In genomic region chr19:4588430-4588829, GRCm38 (mm10) we compare ENCODE assay signal across 19 mouse cellular contexts. TPM values are rescaled to one million over a fixed set of nuclear protein-coding genes. Genes with fewer than 3 reads are reported as not detected.
DNase-seq lines count a peak whose midpoint lies in the region; TF ChIP-seq lines count a peak whose summit lies in the region.
"Had no signal": no experiment of that assay in that cellular context is flagged by ENCODE, and none has a peak within 500 bp of the region (broad histone marks: within the 10 kb centered on the region; RNA-seq: fewer than 3 reads in every experiment).

No protein-coding gene starts in this region.

- peak overlapping the region; percentile 97 for H3K27ac ChIP-seq in liver, adult 2 months (replicated peaks; ENCODE audit: insufficient read depth, low read depth, low read length)
- H3K27ac ChIP-seq in brown adipose tissue, adult 24 weeks (replicated peaks; ENCODE audit: low read depth, low read length): peak overlapping the region; percentile 75
- H3K27ac ChIP-seq: embryonic facial prominence, embryonic 12.5 days; embryonic facial prominence, embryonic 15.5 days; gastrocnemius, adult 2 months; hindbrain, embryonic 12.5 days; hindbrain, embryonic 15.5 days had no signal

- H3K4me1 ChIP-seq in liver, adult 2 months (ENCODE audit: control insufficient read depth, insufficient read depth, low read length): peaks cover 58% of the 10 kb centered on the region
- no peaks in the 10 kb centered on the region for H3K4me1 ChIP-seq in brown adipose tissue, adult 24 weeks (ENCODE audit: control insufficient read depth, insufficient read depth, insufficient read length, low read length)
- H3K4me1 ChIP-seq: embryonic facial prominence, embryonic 12.5 days; embryonic facial prominence, embryonic 15.5 days; hindbrain, embryonic 12.5 days; hindbrain, embryonic 15.5 days had no signal

- peaks cover 16% of the 10 kb centered on the region for H3K79me2 ChIP-seq in liver, adult 2 months (ENCODE audit: control insufficient read depth, insufficient read depth, low read length)

- TF ChIP-seq CTCF in liver, adult 2 months (IDR thresholded peaks at IDR 0.05; ENCODE audit: low read depth, low read length): no peak

- DNase-seq in adrenal gland, postnatal 10 days: peak; percentile 20
- DNase-seq in adrenal gland, postnatal 4 days (ENCODE audit: low spot score in 2 of 2): no peak
- peak; percentile 26 to 34 for DNase-seq in kidney, adult 8-10 months
- no peak for DNase-seq in kidney, postnatal 4 days
- peak; percentile 100 for DNase-seq in liver, adult 2 months (ENCODE audit: extremely low read depth, low read depth, low spot score)
- no peak for DNase-seq in liver
- no peak for DNase-seq in ovary, postnatal 14 days (ENCODE audit: low spot score)
- DNase-seq: adrenal gland, postnatal 25 days; cerebellum, adult 11 months; cerebellum, adult 9-11 months; forebrain, postnatal 0 days; gastrocnemius, postnatal 14 days; heart, adult 11 months had no signal

- H3K4me3 ChIP-seq in liver, adult 2 months (ENCODE audit: insufficient read depth, low read depth, low read length): no peak overlapping the region
- H3K4me3 ChIP-seq in brown adipose tissue, adult 24 weeks (ENCODE audit: insufficient read depth, low read depth, low read length): no peak overlapping the region
- H3K4me3 ChIP-seq: embryonic facial prominence, embryonic 12.5 days; embryonic facial prominence, embryonic 15.5 days; gastrocnemius, adult 2 months; hindbrain, embryonic 12.5 days; hindbrain, embryonic 15.5 days had no signal

- TF ChIP-seq POLR2A in liver, adult 2 months (IDR thresholded peaks at IDR 0.05; ENCODE audit: extremely low read depth, insufficient read depth, low read length): no peak

- WGBS in liver, adult 2 months: 20% methylated on average over 3 of the region's 3 CpGs

- peak overlapping the region; percentile 41 for H3K9ac ChIP-seq in liver, adult 2 months (ENCODE audit: low read depth, low read length)
- H3K9ac ChIP-seq: embryonic facial prominence, embryonic 12.5 days; embryonic facial prominence, embryonic 15.5 days; forebrain, postnatal 0 days; hindbrain, embryonic 12.5 days; hindbrain, embryonic 15.5 days had no signal

- no peaks in the 10 kb centered on the region for H3K27me3 ChIP-seq in liver, adult 2 months (ENCODE audit: control insufficient read depth, insufficient read depth, low read length)
- H3K27me3 ChIP-seq: embryonic facial prominence, embryonic 12.5 days; embryonic facial prominence, embryonic 15.5 days; hindbrain, embryonic 12.5 days; hindbrain, embryonic 15.5 days had no signal

- no peaks in the 10 kb centered on the region for H3K36me3 ChIP-seq in liver, adult 2 months (ENCODE audit: control insufficient read depth, insufficient read depth, low read length)
- H3K36me3 ChIP-seq: embryonic facial prominence, embryonic 12.5 days; embryonic facial prominence, embryonic 15.5 days; hindbrain, embryonic 12.5 days; hindbrain, embryonic 15.5 days had no signal

RNA-seq across cellular contexts. Expression of gene Lrfn4, which starts 27.0 kb away (rescaled TPM):
- 10 to 100 TPM in 1 of 2 experiments, 1 to 10 TPM in 1; 7.3 to 10.2 TPM for total RNA-seq in adrenal gland, postnatal 10 days (2021)
- total RNA-seq in adrenal gland, postnatal 4 days (2021): 10 to 100 TPM; 15.8 to 20.0 TPM
- 0.13 and 0.18 TPM in 2 replicates for total RNA-seq in liver, adult 2 months (2014; rRNA removed)
- polyA plus RNA-seq in liver, adult 2 months (2012; rRNA removed): 0.27 and 0.35 TPM in 2 replicates
- 0.36 TPM in 1 of 2 replicates, not detected in the other for polyA plus RNA-seq in brown adipose tissue, adult 24 weeks (2012; ENCODE audit: insufficient read depth, insufficient read length, missing spikeins)

RNA-seq across cellular contexts. Expression of gene Rce1, which starts 37.0 kb away (rescaled TPM):
- 10 to 100 TPM; 23.7 to 30.9 TPM for total RNA-seq in adrenal gland, postnatal 10 days (2021)
- total RNA-seq in adrenal gland, postnatal 4 days (2021): 10 to 100 TPM; 35.7 to 39.5 TPM
- total RNA-seq in liver, adult 2 months (2014; rRNA removed): 14.8 and 15.7 TPM in 2 replicates
- polyA plus RNA-seq in liver, adult 2 months (2012; rRNA removed): 31.0 and 44.9 TPM in 2 replicates
- 14.1 and 17.0 TPM in 2 replicates for polyA plus RNA-seq in brown adipose tissue, adult 24 weeks (2012; ENCODE audit: insufficient read depth, insufficient read length, missing spikeins)

Comparison
In these comparisons a context has a peak if more than half of its experiments do, and no peak if none do; other contexts are left out.
1. DNase-seq: peak in adrenal gland, postnatal 10 days (single experiment), kidney, adult 8-10 months (2 of 2) and liver, adult 2 months (single experiment); none in adrenal gland, postnatal 4 days (0 of 2), kidney, postnatal 4 days (0 of 2), liver (single experiment) and ovary, postnatal 14 days (single experiment).